Mouse (Mus musculus) hematopoietic stem cell, adult 5-6 weeks (primary cell): ENCODE results near the gene Cables2. TPM values are rescaled to one million over a fixed set of nuclear protein-coding genes. Genes with fewer than 3 reads are reported as not detected.
"Not testable (repeated sequence)": the region's sequence is repeated elsewhere in the genome, so short reads cannot be mapped to it uniquely, and the experiment has no call there.

Source experiments
- ATAC-seq, 2 experiments: fragments of 125-278 bp in 1 of 2; replicated peaks in 1 of 2; 2 replicates each; pipeline ENCODE4 v1.8.0; 2016 to 2017; ENCODE audit warnings: inconsistent platforms in 2 of 2, mild to moderate bottlenecking in 2 of 2, moderate number of reproducible peaks in 2 of 2, low read depth in 1 of 2, moderate TSS enrichment in 1 of 2; ENCODE audit not compliant: low FRiP score in 2 of 2, poor library complexity in 2 of 2, severe bottlenecking in 2 of 2, insufficient read depth in 1 of 2, low TSS enrichment in 1 of 2
- total RNA-seq: library from RNA; stranded (forward); fragments of 172-1452, 232-1000 nt; gene quantifications from 2 replicates; pipeline ENCODE4 v1.2.3, GENCODE M21; 2017

Cables2 gene
- total RNA-seq, 1 experiment from 2014 or later, result 9.8 TPM

- ATAC-seq, result no peak
Measured at GRCm38 (mm10) chr2:180260610-180261480, 12.5 kb downstream of the Cables2 start.

- not testable (repeated sequence) for ATAC-seq
Measured at GRCm38 (mm10) chr2:180259826-180260609, 13.3 kb downstream of the Cables2 start.

- ATAC-seq, result not testable (repeated sequence)
Measured at GRCm38 (mm10) chr2:180258951-180259484, 14.3 kb downstream of the Cables2 start.

GRCm38 (mm10) chr2:180257963-180258865 lies 15.1 kb downstream of the Cables2 start:
- ATAC-seq, result no peak

- peak; percentile 91 to 94 for ATAC-seq
Measured at GRCm38 (mm10) chr2:180257001-180257521, 16.2 kb downstream of the Cables2 start, which contains the start of gene Rps21. Rps21 (plus strand) TSS chr2:180257377.

- peak; percentile 26 to 29; a peak in 3 of 4 replicates for ATAC-seq
Measured at GRCm38 (mm10) chr2:180256296-180257000, 16.8 kb downstream of the Cables2 start.

- ATAC-seq, result no peak
Measured at GRCm38 (mm10) chr2:180255701-180256100, 17.6 kb downstream of the Cables2 start.

GRCm38 (mm10) chr2:180254436-180255209 lies 18.7 kb downstream of the Cables2 start:
- no peak for ATAC-seq

- no peak for ATAC-seq
Measured at GRCm38 (mm10) chr2:180251838-180252237, 21.5 kb downstream of the Cables2 start.

- ATAC-seq, result peak; percentile 92 to 96
Measured at GRCm38 (mm10) chr2:180250930-180251611, 22.2 kb downstream of the Cables2 start.

GRCm38 (mm10) chr2:180248947-180249660 lies 24.2 kb downstream of the Cables2 start:
- ATAC-seq, result no peak

GRCm38 (mm10) chr2:180247916-180248315 lies 25.4 kb downstream of the Cables2 start:
- ATAC-seq, result no peak

- no peak for ATAC-seq
Measured at GRCm38 (mm10) chr2:180243108-180243507, 30.2 kb downstream of the Cables2 start.

- ATAC-seq, result no peak
Measured at GRCm38 (mm10) chr2:180238591-180238990, 34.7 kb downstream of the Cables2 start.
